Mouse (Mus musculus): Measurements from ENCODE around the gene Foxn2. TPM values are rescaled to one million over a fixed set of nuclear protein-coding genes. Genes with fewer than 3 reads are reported as not detected.

The Foxn2 gene
- total RNA-seq, 1 experiment = 29.7 TPM

GRCm38 (mm10) chr17:88504056-88504455 is 63.5 kb downstream of the Foxn2 start:
- H3K4me3 ChIP-seq (ENCODE audit: insufficient read depth in 1 of 2, low read depth in 1 of 2, low read length in 2 of 2, poor library complexity in 1 of 2, severe bottlenecking in 1 of 2) = no peak overlapping the region
- no peak overlapping the region for H3K27ac ChIP-seq (ENCODE audit: insufficient read depth, low read depth, low read length, poor library complexity, severe bottlenecking)
- H3K9me3 ChIP-seq (ENCODE audit: control insufficient read depth, insufficient read depth, low read depth, low read length) = no peaks in the 10 kb centered on the region
- no peak overlapping the region for H3K9ac ChIP-seq (ENCODE audit: insufficient read depth, low read depth, low read length, poor library complexity, severe bottlenecking)
- in situ Hi-C loops (cut with MboI; ENCODE audit: low sequenced_read_pairs in 2 of 2, unreplicated experiment in 2 of 2) = loop anchor here in 1 of 2 experiments (25.0 kb wide), 1 partner anchor 242 kb away; no protein-coding TSS in a partner anchor
- H3K36me3 ChIP-seq (ENCODE audit: control insufficient read depth, insufficient read depth, low read length, poor library complexity, severe bottlenecking) = no peaks in the 10 kb centered on the region
- no peak for TF ChIP-seq MAFK (IDR thresholded peaks at IDR 0.05; ENCODE audit: insufficient read depth, low read depth, low read length)
- no peak for TF ChIP-seq HCFC1 (IDR thresholded peaks at IDR 0.05; ENCODE audit: borderline replicate concordance, insufficient read depth, low read length)
- no peak for TF ChIP-seq ZNF384 (IDR thresholded peaks at IDR 0.05; ENCODE audit: low read depth, low read length)
- TF ChIP-seq CHD2 (IDR thresholded peaks at IDR 0.05; ENCODE audit: low read depth, low read length) = no peak
- no peak for TF ChIP-seq ZC3H11A (IDR thresholded peaks at IDR 0.05; ENCODE audit: borderline replicate concordance, low read depth, low read length)
- H3K4me1 ChIP-seq (ENCODE audit: control insufficient read depth in 2 of 2, insufficient read depth in 2 of 2, low read length in 2 of 2, poor library complexity in 1 of 2) = peaks cover 15% of the 10 kb centered on the region in 2 experiments
- no peak for DNase-seq (ENCODE audit: low read depth, low spot score)

DNA sequence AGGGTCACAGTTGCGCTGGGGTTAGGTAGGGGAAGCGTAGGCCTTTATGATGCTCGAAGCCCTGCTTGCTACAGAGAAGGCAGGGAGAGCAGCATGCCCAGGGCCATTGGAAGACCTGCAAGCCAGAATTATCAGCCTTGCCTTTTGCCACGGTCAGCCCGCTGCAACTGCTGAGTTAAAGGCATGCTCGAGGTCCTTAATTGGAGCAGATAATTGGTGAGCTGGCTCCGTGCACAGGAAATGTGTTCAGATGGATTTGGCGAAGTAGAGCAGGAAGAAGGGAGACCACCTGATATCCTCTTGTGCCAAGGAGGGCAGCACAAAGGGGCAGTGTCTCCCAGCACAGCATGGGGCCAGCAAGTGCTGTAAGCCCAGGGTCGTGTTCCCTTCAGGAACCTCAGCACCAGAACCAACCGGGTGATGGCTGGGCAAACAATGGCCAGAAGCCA is 64.8 kb downstream of the Foxn2 start:
- H3K4me3 ChIP-seq (ENCODE audit: insufficient read depth in 1 of 2, low read depth in 1 of 2, low read length in 2 of 2, poor library complexity in 1 of 2, severe bottlenecking in 1 of 2) = peak overlapping the region in 1 of 2 experiments; percentile 19; a peak in 2 of 4 replicates
- peaks cover 17 to 18% of the 10 kb centered on the region in 2 experiments for H3K4me1 ChIP-seq (ENCODE audit: control insufficient read depth in 2 of 2, insufficient read depth in 2 of 2, low read length in 2 of 2, poor library complexity in 1 of 2)
- no peaks in the 10 kb centered on the region for H3K9me3 ChIP-seq (ENCODE audit: control insufficient read depth, insufficient read depth, low read depth, low read length)
- peak overlapping the region; percentile 28; the same call in 1 of the 2 replicates for H3K9ac ChIP-seq (ENCODE audit: insufficient read depth, low read depth, low read length, poor library complexity, severe bottlenecking)
- TF ChIP-seq ZNF384 (IDR thresholded peaks at IDR 0.05; ENCODE audit: low read depth, low read length) (no peak), ZC3H11A (IDR thresholded peaks at IDR 0.05; ENCODE audit: borderline replicate concordance, low read depth, low read length) (no peak), CHD2 (IDR thresholded peaks at IDR 0.05; ENCODE audit: low read depth, low read length) (no peak), HCFC1 (IDR thresholded peaks at IDR 0.05; ENCODE audit: borderline replicate concordance, insufficient read depth, low read length) (no peak), MAFK (IDR thresholded peaks at IDR 0.05; ENCODE audit: insufficient read depth, low read depth, low read length) (no peak)
- no peak for DNase-seq (ENCODE audit: low read depth, low spot score)
- no peaks in the 10 kb centered on the region for H3K36me3 ChIP-seq (ENCODE audit: control insufficient read depth, insufficient read depth, low read length, poor library complexity, severe bottlenecking)
- in situ Hi-C loops (cut with MboI; ENCODE audit: low sequenced_read_pairs in 2 of 2, unreplicated experiment in 2 of 2) = loop anchor here in 1 of 2 experiments (25.0 kb wide), 1 partner anchor 243 kb away; no protein-coding TSS in a partner anchor
- H3K27ac ChIP-seq (ENCODE audit: insufficient read depth, low read depth, low read length, poor library complexity, severe bottlenecking) = no peak overlapping the region

- peaks cover 17 to 21% of the 10 kb centered on the region in 2 experiments for H3K4me1 ChIP-seq (ENCODE audit: control insufficient read depth in 2 of 2, insufficient read depth in 2 of 2, low read length in 2 of 2, poor library complexity in 1 of 2)
- no peaks in the 10 kb centered on the region for H3K36me3 ChIP-seq (ENCODE audit: control insufficient read depth, insufficient read depth, low read length, poor library complexity, severe bottlenecking)
- H3K9me3 ChIP-seq (ENCODE audit: control insufficient read depth, insufficient read depth, low read depth, low read length) = no peaks in the 10 kb centered on the region
- peak overlapping the region in 1 of 2 experiments; percentile 23; a peak in 2 of 4 replicates for H3K4me3 ChIP-seq (ENCODE audit: insufficient read depth in 1 of 2, low read depth in 1 of 2, low read length in 2 of 2, poor library complexity in 1 of 2, severe bottlenecking in 1 of 2)
- H3K9ac ChIP-seq (ENCODE audit: insufficient read depth, low read depth, low read length, poor library complexity, severe bottlenecking) = no peak overlapping the region
- no peak for TF ChIP-seq MAFK (IDR thresholded peaks at IDR 0.05; ENCODE audit: insufficient read depth, low read depth, low read length)
- TF ChIP-seq HCFC1 (IDR thresholded peaks at IDR 0.05; ENCODE audit: borderline replicate concordance, insufficient read depth, low read length) = no peak
- no peak for TF ChIP-seq ZC3H11A (IDR thresholded peaks at IDR 0.05; ENCODE audit: borderline replicate concordance, low read depth, low read length)
- no peak for TF ChIP-seq CHD2 (IDR thresholded peaks at IDR 0.05; ENCODE audit: low read depth, low read length)
- TF ChIP-seq ZNF384 (IDR thresholded peaks at IDR 0.05; ENCODE audit: low read depth, low read length) = no peak
- no peak overlapping the region for H3K27ac ChIP-seq (ENCODE audit: insufficient read depth, low read depth, low read length, poor library complexity, severe bottlenecking)
- in situ Hi-C loops (cut with MboI; ENCODE audit: low sequenced_read_pairs in 2 of 2, unreplicated experiment in 2 of 2) = loop anchor here in 1 of 2 experiments (25.0 kb wide), 1 partner anchor 244 kb away; no protein-coding TSS in a partner anchor
- DNase-seq (ENCODE audit: low read depth, low spot score) = no peak
These were observed 65.4 kb downstream of the Foxn2 start for GRCm38 (mm10) chr17:88505941-88506340.

GRCm38 (mm10) chr17:88507376-88507775 is 66.9 kb downstream of the Foxn2 start:
- no peak for DNase-seq (ENCODE audit: low read depth, low spot score)
- Histone ChIP-seq H3K9ac (ENCODE audit: insufficient read depth, low read depth, low read length, poor library complexity, severe bottlenecking) (no peak overlapping the region), H3K4me1 (ENCODE audit: control insufficient read depth in 2 of 2, insufficient read depth in 2 of 2, low read length in 2 of 2, poor library complexity in 1 of 2) (peaks cover 17 to 23% of the 10 kb centered on the region in 2 experiments), H3K9me3 (ENCODE audit: control insufficient read depth, insufficient read depth, low read depth, low read length) (no peaks in the 10 kb centered on the region), H3K36me3 (ENCODE audit: control insufficient read depth, insufficient read depth, low read length, poor library complexity, severe bottlenecking) (no peaks in the 10 kb centered on the region), H3K27ac (ENCODE audit: insufficient read depth, low read depth, low read length, poor library complexity, severe bottlenecking) (no peak overlapping the region), H3K4me3 (ENCODE audit: insufficient read depth in 1 of 2, low read depth in 1 of 2, low read length in 2 of 2, poor library complexity in 1 of 2, severe bottlenecking in 1 of 2) (no peak overlapping the region)
- in situ Hi-C loops (cut with MboI; ENCODE audit: low sequenced_read_pairs in 2 of 2, unreplicated experiment in 2 of 2) = loop anchor here in 1 of 2 experiments (25.0 kb wide), 1 partner anchor 245 kb away; no protein-coding TSS in a partner anchor
- no peak for TF ChIP-seq CHD2 (IDR thresholded peaks at IDR 0.05; ENCODE audit: low read depth, low read length)
- TF ChIP-seq ZC3H11A (IDR thresholded peaks at IDR 0.05; ENCODE audit: borderline replicate concordance, low read depth, low read length) = no peak
- no peak for TF ChIP-seq HCFC1 (IDR thresholded peaks at IDR 0.05; ENCODE audit: borderline replicate concordance, insufficient read depth, low read length)
- no peak for TF ChIP-seq ZNF384 (IDR thresholded peaks at IDR 0.05; ENCODE audit: low read depth, low read length)
- no peak for TF ChIP-seq MAFK (IDR thresholded peaks at IDR 0.05; ENCODE audit: insufficient read depth, low read depth, low read length)

Data from ES-E14 (cell line).